Mouse (Mus musculus) urinary bladder, postnatal 36 days (tissue): Measurements from ENCODE around the gene Mpc1.
A peak's percentile ranks its signal among the peaks of the same experiment; 100 is the strongest.
"Not testable (repeated sequence)": the region's sequence is repeated elsewhere in the genome, so short reads cannot be mapped to it uniquely, and the experiment has no call there.

Experiments
- DNase-seq, 2 experiments: peaks; one replicate each; pipeline ENCODE4 v3.0.0; 2022; ENCODE audit warnings: low spot score in 2 of 2, mixed read lengths in 1 of 2

Gene Mpc1

DNA sequence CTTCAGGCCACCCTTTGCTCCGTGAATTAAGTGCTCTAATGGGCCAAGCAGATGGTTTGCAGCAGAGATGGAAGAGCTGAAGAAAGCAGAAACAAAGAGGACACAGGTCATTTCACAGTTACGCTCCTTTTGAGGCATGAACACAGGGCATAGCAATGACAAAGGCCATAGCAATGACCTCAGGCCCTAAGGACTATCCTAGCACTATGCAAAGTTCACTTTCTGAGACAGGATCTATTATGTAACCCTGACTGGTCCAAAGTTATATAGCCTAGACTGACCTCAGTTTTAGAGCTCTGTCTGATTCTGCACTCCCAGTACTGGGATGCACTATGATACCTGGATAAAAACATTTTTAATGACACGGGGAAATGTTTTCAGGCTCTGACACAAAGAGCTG lies 4.3 kb upstream of the Mpc1 start:
- no peak for DNase-seq

DNA sequence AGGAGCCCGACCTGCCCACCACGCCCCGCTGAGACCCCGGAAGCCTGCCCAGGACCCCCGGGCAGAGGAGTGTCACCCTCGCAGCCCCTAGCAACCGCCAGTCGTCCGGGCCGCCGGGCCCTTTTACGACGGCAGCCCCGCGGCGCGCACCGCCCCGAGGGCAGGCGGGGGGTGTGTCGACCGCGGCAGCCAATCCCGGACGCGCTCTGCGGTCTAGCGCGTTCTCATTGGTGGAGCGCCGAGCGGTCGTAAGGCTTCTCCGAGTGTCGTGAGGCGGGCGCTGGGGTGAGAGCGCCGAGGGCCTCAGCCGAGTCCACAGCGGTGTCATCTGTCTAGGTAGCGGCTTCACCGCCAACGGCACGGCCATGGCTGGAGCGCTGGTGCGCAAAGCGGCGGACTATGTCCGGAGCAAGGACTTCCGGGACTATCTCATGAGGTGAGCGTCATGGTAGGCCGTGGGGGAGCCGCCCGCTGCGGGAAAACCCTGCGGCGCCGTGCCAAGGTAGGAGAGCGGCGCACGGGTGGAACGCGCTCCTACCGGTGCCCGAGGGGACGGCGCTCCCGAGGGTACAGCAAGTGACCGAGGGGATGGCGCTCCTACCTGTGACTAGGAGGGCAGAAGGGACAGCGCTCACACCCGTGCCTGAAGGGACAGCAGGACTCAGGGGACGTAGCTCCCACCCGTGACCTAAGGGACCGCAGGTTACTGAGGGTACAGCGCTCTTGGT lies 986 bp downstream of the Mpc1 start:
- peak; percentile 92 to 95 for DNase-seq

GRCm38 (mm10) chr17:8284254-8284661 lies 1.6 kb downstream of the Mpc1 start:
- peak; percentile 23 to 32 for DNase-seq

DNA sequence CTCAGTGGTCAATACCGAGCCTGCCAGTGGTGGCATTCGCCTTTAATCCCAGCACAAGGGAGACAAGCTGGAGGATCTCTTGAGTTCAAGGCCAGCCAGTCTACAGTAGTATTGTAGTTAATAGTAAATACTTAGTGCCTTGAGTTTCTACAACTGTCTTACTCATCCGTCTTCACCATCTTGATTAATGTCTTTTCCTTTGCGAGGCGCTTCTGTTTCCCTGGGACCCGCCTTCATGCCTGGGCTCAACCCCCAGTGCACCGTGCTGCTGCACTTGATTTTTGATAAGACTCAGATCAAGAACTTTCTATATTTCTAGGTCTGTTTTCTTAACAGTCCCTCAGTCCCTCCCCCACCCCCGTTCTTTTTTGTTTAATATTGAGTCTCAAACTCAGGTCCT lies 2.4 kb downstream of the Mpc1 start:
- no peak for DNase-seq

DNA sequence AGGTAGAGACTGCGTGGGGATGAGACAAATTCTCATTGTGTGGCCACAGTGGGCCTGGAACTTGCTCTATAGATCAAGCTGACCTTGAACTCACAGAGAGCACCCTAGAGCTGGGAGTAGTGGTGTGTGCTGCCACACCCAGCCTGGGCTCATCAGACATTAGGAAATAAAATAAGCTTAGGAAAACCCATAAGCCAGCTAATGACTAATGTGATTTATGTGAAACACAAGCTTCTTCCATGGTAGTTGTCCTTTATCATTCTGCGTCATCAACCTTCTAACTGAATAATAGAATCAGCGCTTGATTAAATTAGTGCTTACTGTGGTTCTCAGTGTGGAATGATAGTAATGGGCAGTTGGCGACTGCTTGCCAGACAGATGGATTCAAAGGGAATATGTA lies 4.3 kb downstream of the Mpc1 start:
- no peak for DNase-seq

DNA sequence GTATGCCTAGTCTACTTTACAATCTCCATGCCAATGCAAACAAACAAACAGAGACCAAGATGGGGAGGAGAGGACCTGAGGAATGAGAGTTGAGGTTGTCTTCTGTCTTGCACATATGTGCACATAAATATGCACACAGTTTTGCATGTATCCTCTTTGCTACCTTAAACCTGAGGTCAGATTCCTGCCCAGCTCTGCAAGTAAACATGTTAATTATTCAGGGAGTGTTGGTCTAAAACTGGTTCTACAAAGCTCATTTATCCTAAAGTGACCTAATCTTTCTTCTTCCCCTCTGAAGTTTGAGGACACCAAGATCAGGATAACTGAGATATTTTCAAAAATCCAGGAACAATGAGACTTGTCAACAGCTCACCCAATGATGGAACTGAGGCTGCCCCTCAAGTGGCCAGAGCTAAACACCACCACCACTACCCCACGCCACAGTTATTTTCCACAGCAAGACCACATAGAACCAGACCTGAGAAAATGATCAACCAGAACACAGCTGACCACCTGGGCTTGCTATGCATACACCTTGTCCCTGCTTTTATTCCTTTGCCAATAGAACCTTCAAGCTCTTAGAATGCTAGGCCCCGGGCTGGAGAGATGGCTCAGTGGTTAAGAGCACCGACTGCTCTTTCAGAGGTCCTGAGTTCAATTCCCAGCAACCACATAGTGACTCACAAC lies 7.4 kb downstream of the Mpc1 start:
- DNase-seq, result no peak

- peak in 1 of 2 experiments; percentile 37 for DNase-seq
Measured at GRCm38 (mm10) chr17:8290736-8291135, 8.0 kb downstream of the Mpc1 start.

DNA sequence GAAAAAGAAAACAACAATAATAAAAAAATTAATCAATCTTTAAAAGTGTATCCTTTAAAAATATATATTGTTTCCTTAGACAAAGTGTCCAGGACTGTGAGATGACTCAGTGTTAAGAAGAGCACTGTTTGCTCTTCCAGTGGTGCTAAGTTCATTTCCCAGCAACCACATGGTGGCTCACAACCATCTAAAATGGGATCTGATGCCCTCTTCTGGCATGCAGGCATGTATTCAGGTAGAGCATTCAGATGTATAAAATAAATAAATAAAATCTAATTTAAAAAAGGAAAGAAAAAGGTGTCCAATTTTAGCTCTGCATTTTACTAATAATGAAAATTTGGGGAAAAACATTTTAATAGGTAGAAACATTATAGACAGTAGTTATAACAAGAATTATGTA lies 13.1 kb downstream of the Mpc1 start:
- DNase-seq, result no peak

DNA sequence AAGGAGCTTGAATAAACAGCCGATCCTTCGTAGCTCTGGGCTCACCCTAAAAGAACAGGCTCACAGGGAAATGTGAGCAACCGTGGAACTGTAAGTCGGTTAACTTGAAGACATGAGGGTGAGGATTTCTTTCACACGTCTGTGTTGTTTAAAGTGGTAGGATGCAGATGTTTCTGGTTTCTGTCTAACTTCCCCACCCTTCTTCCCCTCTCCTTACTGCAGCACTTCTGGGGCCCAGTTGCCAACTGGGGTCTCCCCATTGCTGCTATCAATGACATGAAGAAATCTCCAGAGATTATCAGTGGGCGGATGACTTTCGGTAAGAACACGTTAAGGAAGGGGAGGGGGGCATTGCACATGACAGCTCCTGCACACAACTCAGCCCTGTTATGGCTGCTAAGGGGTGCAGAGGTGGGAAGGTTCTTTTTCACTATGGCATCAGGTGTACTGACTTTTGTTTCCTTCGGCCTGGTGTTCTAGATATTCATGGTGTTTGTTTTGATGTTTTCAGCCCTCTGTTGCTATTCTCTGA lies 13.7 kb downstream of the Mpc1 start:
- no peak for DNase-seq

GRCm38 (mm10) chr17:8297746-8298145 lies 15.0 kb downstream of the Mpc1 start:
- DNase-seq, result no peak

GRCm38 (mm10) chr17:8298281-8298680 lies 15.6 kb downstream of the Mpc1 start:
- DNase-seq, result no peak

GRCm38 (mm10) chr17:8299524-8299923 lies 16.8 kb downstream of the Mpc1 start:
- DNase-seq, result peak in 1 of 2 experiments; percentile 36

GRCm38 (mm10) chr17:8301515-8301914 lies 18.8 kb downstream of the Mpc1 start:
- no peak for DNase-seq

DNA sequence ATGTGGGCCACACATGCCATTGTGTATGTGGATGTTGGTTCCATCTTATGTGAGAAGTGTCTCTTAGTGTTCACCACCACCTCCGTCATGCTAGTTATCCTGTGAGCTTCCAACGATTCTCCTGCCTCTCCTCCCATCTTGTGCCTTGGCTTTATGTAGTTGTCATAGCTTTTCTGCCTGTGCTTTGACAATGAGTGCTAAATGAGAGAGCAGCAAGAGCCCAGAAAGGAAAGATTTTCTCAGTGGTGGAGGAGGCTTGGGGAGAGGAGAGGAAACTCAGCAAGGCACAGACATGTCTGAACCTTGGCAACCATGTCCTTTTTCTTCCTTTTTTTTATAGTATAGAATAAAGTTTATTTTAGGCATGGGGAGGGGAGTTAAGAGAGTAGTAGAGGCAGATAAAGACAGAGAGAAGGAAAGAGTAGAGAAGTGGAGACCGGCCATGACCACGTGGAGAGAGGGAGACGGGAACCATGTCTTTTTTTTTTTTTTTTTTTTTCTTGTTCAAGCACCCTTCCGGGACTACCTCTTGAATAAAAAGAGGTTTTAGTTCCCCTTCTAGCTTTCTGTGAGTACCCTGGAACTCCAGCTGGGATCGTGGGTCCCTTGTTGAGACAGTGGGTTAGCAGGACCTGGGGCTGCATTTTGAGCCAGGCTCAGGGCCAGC lies 20.2 kb downstream of the Mpc1 start:
- no peak for DNase-seq

- no peak for DNase-seq
Measured at GRCm38 (mm10) chr17:8303671-8304070, 21.0 kb downstream of the Mpc1 start.

GRCm38 (mm10) chr17:8305801-8306200 lies 23.1 kb downstream of the Mpc1 start:
- DNase-seq, result no peak

DNA sequence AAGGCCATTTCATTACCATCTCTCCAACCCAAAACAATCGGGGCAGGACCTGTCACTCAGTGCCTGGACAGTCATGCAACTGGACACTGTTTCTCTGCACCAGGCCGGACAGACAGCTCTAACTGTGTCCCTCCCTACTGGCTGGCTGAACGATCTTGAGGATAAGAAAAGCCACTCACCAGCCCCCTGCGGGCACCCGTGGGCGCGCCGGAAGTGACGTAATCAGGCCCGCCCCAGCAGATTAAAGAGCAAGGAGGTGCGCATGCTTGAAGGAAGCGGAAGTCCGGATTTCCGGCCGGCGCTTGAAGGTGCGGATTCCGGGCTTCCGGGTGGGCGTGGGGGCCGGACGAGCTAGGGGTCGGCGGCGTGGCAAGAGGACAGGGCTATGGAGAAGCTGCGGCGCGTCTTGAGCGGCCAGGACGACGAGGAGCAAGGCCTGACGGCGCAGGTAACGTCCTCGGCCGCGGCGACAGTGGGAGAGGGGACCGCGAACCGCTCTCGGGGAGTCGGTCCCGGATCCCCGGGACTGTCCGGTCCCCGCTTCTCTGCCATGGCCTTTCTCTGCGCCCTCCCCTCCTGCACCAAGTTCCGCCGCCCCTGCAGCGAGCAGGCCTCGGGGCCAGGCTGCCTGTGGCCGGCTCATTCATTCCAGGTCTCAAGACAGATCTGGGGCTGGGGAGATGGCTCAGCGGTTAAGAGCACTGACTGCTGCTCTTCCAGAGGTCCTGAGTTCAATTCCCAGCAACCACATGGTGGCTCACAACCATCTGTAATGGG lies 28.3 kb downstream of the Mpc1 start, which contains the start of gene Sft2d1:
Sft2d1 (plus strand) TSS at position 265 of the 777 bp plus-strand sequence.
- peak; percentile 94 to 96 for DNase-seq

- no peak for DNase-seq
Measured at GRCm38 (mm10) chr17:8311751-8312150, 29.0 kb downstream of the Mpc1 start.

GRCm38 (mm10) chr17:8313976-8314375 lies 31.3 kb downstream of the Mpc1 start:
- no peak for DNase-seq

DNA sequence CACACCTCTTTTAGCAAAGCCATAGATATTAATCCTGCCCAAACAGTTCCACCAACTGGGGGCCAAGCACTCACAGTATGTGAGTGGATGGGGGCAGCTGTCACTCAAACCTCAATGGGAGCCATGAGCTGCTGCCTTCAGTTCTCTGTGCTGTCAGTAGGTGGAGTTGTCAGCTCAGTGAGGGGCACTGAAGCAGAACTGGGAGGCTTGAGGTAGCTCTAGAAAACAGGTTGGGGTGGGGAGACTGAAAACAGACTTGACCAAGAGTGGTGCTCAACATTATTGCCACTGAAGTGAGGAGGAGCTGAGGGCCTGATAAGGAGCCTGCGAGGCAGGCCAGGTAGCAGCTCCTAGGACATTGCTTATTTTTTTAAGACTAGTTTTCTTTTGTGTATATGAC lies 33.5 kb downstream of the Mpc1 start:
- DNase-seq, result no peak

- DNase-seq, result not testable (repeated sequence)
Measured at GRCm38 (mm10) chr17:8326877-8327276, 44.2 kb downstream of the Mpc1 start.
